Mouse (Mus musculus): ENCODE data around the gene Tmem52.

Gene Tmem52

GRCm38 (mm10) chr4:155510981-155511380, 42.1 kb downstream of the Tmem52 start:
- DNase-seq, result no peak

GRCm38 (mm10) chr4:155514810-155515209, 45.9 kb downstream of the Tmem52 start:
- no peak for DNase-seq

- no peak for DNase-seq
These were observed 49.1 kb downstream of the Tmem52 start for GRCm38 (mm10) chr4:155517948-155518517.
